ENCODE assay signal across 8 mouse cellular contexts in the genomic region with DNA sequence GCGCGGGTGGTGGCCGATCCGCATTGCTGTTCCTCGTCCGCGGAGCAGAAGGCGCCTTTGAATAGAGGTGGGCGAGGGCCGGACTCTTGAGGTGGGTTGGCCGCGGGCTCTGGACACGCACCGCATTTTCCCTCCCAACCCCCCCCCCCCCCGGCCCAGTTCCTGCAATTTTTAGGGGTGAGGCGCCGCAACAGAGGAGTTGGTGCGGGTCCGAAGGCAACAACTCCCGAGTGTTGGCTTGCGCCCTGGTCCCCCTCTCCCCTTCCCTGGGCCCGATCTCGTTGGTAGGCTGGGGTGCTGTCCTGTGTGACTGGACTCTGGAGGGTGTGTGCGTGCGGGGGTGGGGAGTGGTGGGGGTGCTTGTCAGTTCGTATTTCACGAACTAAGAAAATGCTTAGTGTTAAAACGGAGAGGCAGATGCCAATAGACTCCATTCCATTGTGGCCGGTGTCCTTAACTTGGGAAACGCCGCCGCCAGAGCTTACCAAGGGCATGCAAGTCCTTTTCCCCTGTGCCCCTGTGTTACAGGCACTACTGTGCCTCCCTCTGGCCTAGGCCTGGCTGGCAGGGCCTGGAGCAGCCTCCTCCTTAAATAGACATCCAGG. TPM values are rescaled to one million over a fixed set of nuclear protein-coding genes. Genes with fewer than 3 reads are reported as not detected.
DNase-seq lines count a peak whose midpoint lies in the region; ATAC-seq and TF ChIP-seq lines count a peak whose summit lies in the region.

No protein-coding gene starts in this region.

- H3K27me3 ChIP-seq in E14TG2a.4 (ENCODE audit: insufficient read depth, low read length): no peaks in the 10 kb centered on the region
- no peaks in the 10 kb centered on the region for H3K27me3 ChIP-seq in heart, embryonic 14.5 days (ENCODE audit: control insufficient read depth, insufficient read depth, low read length)
- no peaks in the 10 kb centered on the region for H3K27me3 ChIP-seq in lung, postnatal 0 days (replicated peaks; ENCODE audit: insufficient read depth, low read length)

- peak overlapping the region; percentile 90 for H3K27ac ChIP-seq in embryonic fibroblast, embryonic 13.5 days (ENCODE audit: insufficient read depth, low read length)
- H3K27ac ChIP-seq in heart, embryonic 14.5 days (replicated peaks in 1 of 2; ENCODE audit: control insufficient read depth in 1 of 2, insufficient read depth in 1 of 2, low read depth in 2 of 2, low read length in 2 of 2): peak overlapping the region; percentile 81 to 97
- peak overlapping the region; percentile 96 for H3K27ac ChIP-seq in lung, postnatal 0 days (ENCODE audit: low read length)

- peak overlapping the region; percentile 86 for H3K4me3 ChIP-seq in E14TG2a.4 (replicated peaks; ENCODE audit: low read length)
- peak overlapping the region; percentile 89 for H3K4me3 ChIP-seq in embryonic fibroblast, embryonic 13.5 days (ENCODE audit: insufficient read depth, low read length)
- H3K4me3 ChIP-seq in heart, embryonic 14.5 days (ENCODE audit: control insufficient read depth in 1 of 2, insufficient read depth in 1 of 2, low read depth in 1 of 2, low read length in 2 of 2): peak overlapping the region; percentile 96 to 99
- H3K4me3 ChIP-seq in lung, postnatal 0 days (ENCODE audit: low read depth, low read length): peak overlapping the region; percentile 99

- no peak for TF ChIP-seq EP300 in lung, postnatal 0 days (IDR thresholded peaks at IDR 0.05)

- H3K36me3 ChIP-seq in E14TG2a.4 (ENCODE audit: insufficient read depth, low read length): peaks cover 24% of the 10 kb centered on the region
- peaks cover 10% of the 10 kb centered on the region for H3K36me3 ChIP-seq in heart, embryonic 14.5 days (ENCODE audit: control insufficient read depth, insufficient read depth, low read length)
- no peaks in the 10 kb centered on the region for H3K36me3 ChIP-seq in lung, postnatal 0 days (ENCODE audit: insufficient read depth, low read length)

- H3K4me1 ChIP-seq in E14TG2a.4 (replicated peaks; ENCODE audit: low read depth, low read length): peaks cover 61% of the 10 kb centered on the region
- peaks cover 13% of the 10 kb centered on the region for H3K4me1 ChIP-seq in embryonic fibroblast, embryonic 13.5 days (ENCODE audit: control insufficient read depth, insufficient read depth, low read length)
- peaks cover 9 to 34% of the 10 kb centered on the region in 2 experiments for H3K4me1 ChIP-seq in heart, embryonic 14.5 days (ENCODE audit: control insufficient read depth in 2 of 2, insufficient read depth in 2 of 2, low read length in 2 of 2)
- H3K4me1 ChIP-seq in lung, postnatal 0 days (ENCODE audit: insufficient read depth, low read depth, low read length): peaks cover 15% of the 10 kb centered on the region; the same call in 1 of the 2 replicates

- peak overlapping the region; percentile 86 for H3K4me2 ChIP-seq in heart, embryonic 14.5 days (ENCODE audit: low read length)
- H3K4me2 ChIP-seq in lung, postnatal 0 days (replicated peaks; ENCODE audit: low read depth, low read length): peak overlapping the region; percentile 84

- TF ChIP-seq POLR2A in embryonic fibroblast, embryonic 13.5 days (IDR thresholded peaks at IDR 0.05; ENCODE audit: low read depth, low read length): peak; percentile 36; the same call in 1 of the 2 replicates

- no peak for ATAC-seq in heart, embryonic 14.5 days (ENCODE audit: insufficient number of reproducible peaks, insufficient read depth, low FRiP score, low read depth)
- peak; percentile 20 for ATAC-seq in lung, postnatal 0 days
- no peak for ATAC-seq in activated CD4-positive, CD25-positive, alpha-beta regulatory T cell, adult 4 months

- TF ChIP-seq CTCF in E14TG2a.4 (conservative IDR thresholded peaks at IDR 0.05; ENCODE audit: low read length): no peak
- no peak for TF ChIP-seq CTCF in embryonic fibroblast, embryonic 13.5 days (IDR thresholded peaks at IDR 0.05; ENCODE audit: borderline replicate concordance, insufficient read depth, low read length)
- TF ChIP-seq CTCF in lung, postnatal 0 days (IDR thresholded peaks at IDR 0.05): peak; percentile 31; the same call in 1 of the 2 replicates

- DNase-seq in adrenal gland, postnatal 14 days: peak; percentile 87
- DNase-seq in kidney, postnatal 10 days: peak; percentile 74
- DNase-seq in lung, postnatal 0 days (ENCODE audit: low spot score): peak; percentile 79
- DNase-seq in retina, embryonic 14.5 days (ENCODE audit: low spot score): peak; percentile 68

- H3K9me3 ChIP-seq in E14TG2a.4 (ENCODE audit: low read length): no peaks in the 10 kb centered on the region
- H3K9me3 ChIP-seq in heart, embryonic 14.5 days (ENCODE audit: control insufficient read depth, low read length): no peaks in the 10 kb centered on the region
- no peaks in the 10 kb centered on the region for H3K9me3 ChIP-seq in lung, postnatal 0 days (ENCODE audit: low read length)

- under 1% methylated on average over 32 of the region's 32 CpGs for WGBS in heart, embryonic 14.5 days
- under 1% methylated on average over 24 of the region's 32 CpGs for WGBS in lung, postnatal 0 days

- peak overlapping the region; percentile 93 for H3K9ac ChIP-seq in heart, embryonic 14.5 days (ENCODE audit: low read length)
- peak overlapping the region; percentile 91 for H3K9ac ChIP-seq in lung, postnatal 0 days (replicated peaks; ENCODE audit: low read depth)

RNA-seq across cellular contexts. Expression of a gene that starts 1.9 kb away (rescaled TPM):
- 170 and 187 TPM in 2 replicates for total RNA-seq in adrenal gland, postnatal 14 days (2021)
- polyA plus RNA-seq in embryonic fibroblast, embryonic 13.5 days (2011; ENCODE audit: insufficient read length, low read depth, missing spikeins): 174 and 196 TPM in 2 replicates
- polyA plus RNA-seq in heart, embryonic 14.5 days (2014; fragmentation: Nextera tagmentation; extraction: Ambion mirVana): 84.8 and 86.9 TPM in 2 replicates
- 40.6 and 45.3 TPM in 2 replicates for polyA plus RNA-seq in lung, postnatal 0 days (2015; fragmentation: Nextera tagmentation; extraction: Ambion mirVana)
- polyA plus RNA-seq in activated CD4-positive, CD25-positive, alpha-beta regulatory T cell, adult 4 months (2017; shearing (Covaris generic)): 10 to 100 TPM; 22.6 to 27.5 TPM

RNA-seq across cellular contexts. Expression of a gene that starts 52.7 kb away (rescaled TPM):
- 55.0 and 57.1 TPM in 2 replicates for total RNA-seq in adrenal gland, postnatal 14 days (2021)
- polyA plus RNA-seq in embryonic fibroblast, embryonic 13.5 days (2011; ENCODE audit: insufficient read length, low read depth, missing spikeins): 41.4 and 46.3 TPM in 2 replicates
- polyA plus RNA-seq in heart, embryonic 14.5 days (2014; fragmentation: Nextera tagmentation; extraction: Ambion mirVana): 26.6 and 26.9 TPM in 2 replicates
- 32.2 and 37.6 TPM in 2 replicates for polyA plus RNA-seq in lung, postnatal 0 days (2015; fragmentation: Nextera tagmentation; extraction: Ambion mirVana)
- polyA plus RNA-seq in activated CD4-positive, CD25-positive, alpha-beta regulatory T cell, adult 4 months (2017; shearing (Covaris generic)): 10 to 100 TPM; 11.5 to 14.1 TPM

RNA-seq across cellular contexts. Expression of a gene that starts 52.7 kb away (rescaled TPM):
- total RNA-seq in adrenal gland, postnatal 14 days (2021): 36.5 and 41.1 TPM in 2 replicates
- 2.3 and 2.7 TPM in 2 replicates for polyA plus RNA-seq in embryonic fibroblast, embryonic 13.5 days (2011; ENCODE audit: insufficient read length, low read depth, missing spikeins)
- 1.1 and 1.5 TPM in 2 replicates for polyA plus RNA-seq in heart, embryonic 14.5 days (2014; fragmentation: Nextera tagmentation; extraction: Ambion mirVana)
- polyA plus RNA-seq in lung, postnatal 0 days (2015; fragmentation: Nextera tagmentation; extraction: Ambion mirVana): 3.7 and 4.5 TPM in 2 replicates
- polyA plus RNA-seq in activated CD4-positive, CD25-positive, alpha-beta regulatory T cell, adult 4 months (2017; shearing (Covaris generic)): 1 to 10 TPM; 2.3 to 6.0 TPM
